Mouse (Mus musculus) forebrain, embryonic 16.5 days (tissue): ENCODE measurements around the gene Bicc1. TPM values are rescaled to one million over a fixed set of nuclear protein-coding genes. Genes with fewer than 3 reads are reported as not detected.

Experiments used
- ATAC-seq: fragments of 200-750 bp; cut with Nextera tagmentation; 2 replicates; pipeline ENCODE4 v1.8.0; 2017; ENCODE audit warnings: mild to moderate bottlenecking, moderate library complexity
- H3K27ac ChIP-seq: fragments of 300-500 bp; sonication (generic); 2 replicates; pipeline ENCODE4 v1.5.1; 2014; ENCODE audit warnings: low read length, control low read depth
- H3K27me3 ChIP-seq: fragments of 300-500 bp; sonication (generic); replicated peaks from 2 replicates; pipeline ENCODE4 v1.6.1; 2014; ENCODE audit warnings: low read length; ENCODE audit not compliant: control insufficient read depth, insufficient read depth
- H3K36me3 ChIP-seq: fragments of 300-500 bp; sonication (generic); 2 replicates; pipeline ENCODE4 v1.6.1; 2014; ENCODE audit not compliant: control insufficient read depth, insufficient read depth
- H3K4me1 ChIP-seq: fragments of 300-500 bp; sonication (generic); replicated peaks from 2 replicates; pipeline ENCODE4 v1.6.1; 2014; ENCODE audit warnings: low read length; ENCODE audit not compliant: control insufficient read depth, insufficient read depth
- H3K4me2 ChIP-seq: fragments of 300-500 bp; sonication (generic); 2 replicates; pipeline ENCODE4 v1.6.1; 2014; ENCODE audit warnings: mild to moderate bottlenecking, low read length, control low read depth
- H3K4me3 ChIP-seq: fragments of 300-500 bp; sonication (generic); replicated peaks from 2 replicates; pipeline ENCODE4 v1.5.1; 2014; ENCODE audit warnings: mild to moderate bottlenecking, low read length, control low read depth
- H3K9ac ChIP-seq: fragments of 300-500 bp; sonication (generic); replicated peaks from 2 replicates; pipeline ENCODE4 v1.6.1; 2014; ENCODE audit warnings: low read depth, low read length, control low read depth
- H3K9me3 ChIP-seq: fragments of 300-500 bp; sonication (generic); 2 replicates; pipeline ENCODE4 v1.6.1; 2016; ENCODE audit warnings: low read length; ENCODE audit not compliant: control insufficient read depth
- WGBS: fragments of 180-500 bp; shearing (Covaris S2); extraction: QIAGEN DNeasy Blood & Tissue Kit; methylation state at CpG from one replicate; pipeline ENCODE4 v1.1.7; 2014; 5-methylcytosine and 5-hydroxymethylcytosine counted together
- polyA plus RNA-seq: library from polyadenylated mRNA; unstranded; fragments of >200 nt; fragmentation: Nextera tagmentation; extraction: Ambion mirVana; gene quantifications from 2 replicates; pipeline ENCODE4 v1.2.1, GENCODE M21; 2015

The Bicc1 gene
- polyA plus RNA-seq, 1 experiment from 2014 or later: 3.1 TPM

DNA sequence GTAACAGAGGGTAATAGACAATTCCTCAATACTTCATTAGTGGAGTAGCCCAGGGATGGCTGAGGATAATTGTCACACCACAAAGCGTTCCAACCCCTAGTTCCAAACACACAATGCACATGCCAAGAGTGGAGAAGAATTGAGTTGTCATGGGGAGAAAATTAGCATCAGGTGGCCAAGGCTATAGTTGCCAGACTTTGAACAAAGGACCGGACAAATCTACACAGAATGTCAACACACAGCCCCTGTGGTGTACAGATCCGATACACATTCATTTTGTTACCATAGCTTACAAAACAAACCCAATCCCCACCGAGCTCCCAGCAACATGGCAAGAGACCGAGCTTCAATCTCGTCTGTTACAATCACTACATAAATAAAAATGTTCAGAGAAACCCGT, 123.0 kb downstream of the Bicc1 start:
- H3K4me1 ChIP-seq: no peaks in the 10 kb centered on the region

DNA sequence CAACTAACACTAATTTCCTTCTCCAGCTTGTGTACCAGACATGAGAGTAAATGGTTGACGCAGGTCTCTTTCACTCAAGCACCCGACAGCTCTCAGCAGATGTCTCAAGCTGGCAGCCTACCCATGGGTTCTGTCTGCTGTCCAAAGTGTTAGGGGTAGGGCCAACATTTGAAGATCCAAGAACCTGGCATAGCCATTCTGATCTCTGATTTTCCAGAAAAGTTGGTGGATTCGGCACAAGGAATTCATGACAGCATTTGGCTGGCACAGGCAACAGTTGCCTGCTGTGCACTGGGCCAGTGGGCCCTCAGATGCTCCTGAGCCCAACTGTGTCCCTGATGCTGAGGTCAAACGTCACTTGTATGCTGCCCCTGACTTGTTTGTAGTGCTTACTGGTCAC, 130.5 kb downstream of the Bicc1 start:
- Histone ChIP-seq H3K4me3 (no peak overlapping the region), H3K36me3 (no peaks in the 10 kb centered on the region), H3K9ac (no peak overlapping the region), H3K4me2 (no peak overlapping the region), H3K9me3 (no peaks in the 10 kb centered on the region), H3K4me1 (peaks cover 5% of the 10 kb centered on the region), H3K27ac (no peak overlapping the region), H3K27me3 (no peaks in the 10 kb centered on the region)
- 62% methylated on average over 4 of the region's 4 CpGs for WGBS
- 0 out of 2 replicates have a peak, but pooled peaks have one; percentile 38 for ATAC-seq

More for the DNA sequence above, 123.0 kb downstream of the Bicc1 start:
- no peaks in the 10 kb centered on the region for H3K27me3 ChIP-seq
- H3K36me3 ChIP-seq: no peaks in the 10 kb centered on the region
- no peak overlapping the region for H3K9ac ChIP-seq
- no peak overlapping the region for H3K4me2 ChIP-seq
- 0 out of 2 replicates have a peak, but pooled peaks have one; percentile 18 for ATAC-seq
- no peak overlapping the region for H3K27ac ChIP-seq
- WGBS: 63% methylated on average over 7 of the region's 7 CpGs
- H3K4me3 ChIP-seq: no peak overlapping the region
- no peaks in the 10 kb centered on the region for H3K9me3 ChIP-seq

DNA sequence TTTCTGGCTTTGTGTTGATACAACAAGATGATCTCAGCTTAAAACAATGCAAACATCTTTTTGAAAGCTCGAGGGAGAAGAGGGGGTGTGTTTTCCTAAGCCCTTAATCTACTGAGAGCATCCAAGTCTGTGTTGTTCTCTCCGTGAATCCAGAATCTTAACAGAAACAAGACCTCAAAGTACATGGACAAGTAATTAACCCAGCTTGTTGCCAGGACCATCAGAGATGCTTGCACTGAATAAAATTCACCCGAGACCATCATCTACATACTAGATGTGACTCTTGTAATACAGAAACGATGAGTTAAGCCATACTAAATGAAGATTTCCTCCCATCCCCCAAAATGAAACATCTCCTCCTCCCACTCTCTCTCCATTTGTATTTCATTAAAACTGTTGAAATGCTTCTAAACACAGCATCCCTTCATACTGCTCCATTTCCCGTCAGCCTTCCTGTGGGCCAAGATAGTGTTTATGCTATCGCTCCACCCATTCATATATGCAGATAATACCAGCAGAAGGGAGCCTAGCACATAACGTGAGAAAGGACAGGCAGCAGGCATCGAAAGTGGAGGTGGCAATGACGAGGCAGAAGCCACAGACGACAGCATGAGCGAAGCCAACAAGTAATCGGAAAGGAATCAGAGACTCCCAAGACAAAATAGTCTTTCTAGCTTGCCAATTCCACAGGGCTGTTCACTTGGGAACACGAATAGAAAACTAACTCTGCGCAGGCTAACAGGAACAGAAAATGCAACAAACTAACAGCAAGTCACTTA, 131.2 kb downstream of the Bicc1 start:
- Histone ChIP-seq H3K9ac (no peak overlapping the region), H3K4me1 (peaks cover 5% of the 10 kb centered on the region), H3K27me3 (no peaks in the 10 kb centered on the region), H3K27ac (peak overlapping the region; percentile 33), H3K4me2 (peak overlapping the region; percentile 17; the same call in 1 of the 2 replicates), H3K36me3 (no peaks in the 10 kb centered on the region), H3K4me3 (no peak overlapping the region), H3K9me3 (no peaks in the 10 kb centered on the region)
- ATAC-seq: peak; percentile 69
- WGBS: 56% methylated on average over 14 of the region's 14 CpGs

DNA sequence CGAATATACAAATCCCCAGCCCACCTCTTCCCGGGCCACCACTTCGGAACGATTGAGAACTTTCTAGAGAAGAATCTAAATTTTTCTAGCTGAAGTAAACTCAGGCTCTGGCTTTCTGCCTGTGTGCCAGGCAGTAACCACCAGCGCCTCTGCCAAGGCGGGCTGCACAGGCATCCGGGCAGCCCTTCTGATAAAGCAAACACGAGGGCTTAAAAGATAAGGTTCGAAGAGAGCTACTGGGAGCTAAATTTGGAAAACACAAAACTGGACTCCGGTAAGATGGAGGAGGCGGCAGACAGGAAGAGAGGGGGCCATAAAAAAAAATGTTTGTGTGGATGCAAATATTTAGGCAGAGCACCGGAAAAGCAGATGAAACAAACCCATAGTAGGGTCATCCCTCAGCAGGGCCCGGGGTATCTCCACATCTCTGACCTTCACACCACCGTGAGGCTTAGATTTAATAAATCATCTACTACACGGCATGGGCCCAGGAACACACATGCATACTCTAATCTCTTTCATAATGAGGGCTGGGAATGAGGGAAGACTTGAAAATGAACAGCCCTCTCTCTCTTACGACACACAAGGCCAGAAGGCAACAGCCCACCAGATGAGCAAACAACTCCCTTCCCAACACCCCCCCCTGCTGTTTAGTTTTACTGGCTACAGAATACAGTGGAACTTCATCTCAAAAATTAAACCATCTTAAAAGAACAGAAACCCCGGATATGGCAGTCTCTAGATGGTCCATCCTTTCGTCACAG, 134.2 kb downstream of the Bicc1 start:
- no peak overlapping the region for H3K4me3 ChIP-seq
- H3K4me2 ChIP-seq: no peak overlapping the region
- H3K27me3 ChIP-seq: no peaks in the 10 kb centered on the region
- no peaks in the 10 kb centered on the region for H3K36me3 ChIP-seq
- 89% methylated on average over 18 of the region's 18 CpGs for WGBS
- H3K27ac ChIP-seq: no peak overlapping the region
- no peaks in the 10 kb centered on the region for H3K9me3 ChIP-seq
- peaks cover 5% of the 10 kb centered on the region for H3K4me1 ChIP-seq
- no peak for ATAC-seq
- no peak overlapping the region for H3K9ac ChIP-seq

DNA sequence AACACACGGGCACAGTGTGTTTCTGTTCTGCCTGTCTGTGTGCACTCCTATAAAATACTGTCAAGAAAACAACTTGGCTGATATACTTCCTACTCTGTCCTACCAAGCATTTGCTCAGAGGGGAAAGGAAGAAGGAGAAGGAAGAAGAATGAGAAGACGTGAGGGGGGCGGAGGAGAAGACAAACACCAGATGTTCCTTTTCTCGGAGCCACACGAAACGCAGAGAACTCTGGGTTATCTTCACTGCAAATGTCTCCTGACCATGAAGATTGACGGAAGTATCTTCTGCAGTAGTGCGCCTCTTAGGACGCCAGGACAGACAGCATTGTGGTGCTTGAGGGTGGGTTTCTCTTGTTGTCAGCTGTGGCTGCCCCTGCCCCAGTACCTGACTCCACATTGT, 134.8 kb downstream of the Bicc1 start:
- Histone ChIP-seq H3K4me1 (peaks cover 5% of the 10 kb centered on the region), H3K9ac (no peak overlapping the region), H3K4me3 (no peak overlapping the region), H3K36me3 (no peaks in the 10 kb centered on the region), H3K27me3 (no peaks in the 10 kb centered on the region), H3K9me3 (no peaks in the 10 kb centered on the region), H3K4me2 (no peak overlapping the region), H3K27ac (no peak overlapping the region)
- 88% methylated on average over 9 of the region's 9 CpGs for WGBS
- no peak for ATAC-seq

DNA sequence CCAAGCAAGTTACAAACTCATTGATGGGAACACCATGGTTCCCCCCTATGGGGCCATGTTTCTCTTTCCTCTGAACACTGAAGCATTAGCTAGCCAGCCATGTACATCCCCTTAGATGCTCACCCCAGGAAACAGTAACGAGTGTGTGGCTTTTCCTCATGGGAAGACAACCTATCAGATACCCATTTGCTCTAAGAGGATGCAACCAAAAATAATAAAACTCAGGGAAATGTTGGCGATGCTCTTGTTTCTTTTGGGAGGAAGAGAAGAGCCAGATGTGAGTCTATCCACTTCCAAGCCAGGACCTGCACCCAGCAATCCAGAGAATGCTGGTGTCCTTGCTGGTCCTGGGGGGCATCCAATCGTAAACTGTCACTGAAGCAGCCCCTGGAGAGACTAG, 136.0 kb downstream of the Bicc1 start:
- no peak for ATAC-seq
- Histone ChIP-seq H3K27ac (no peak overlapping the region), H3K4me2 (no peak overlapping the region), H3K36me3 (no peaks in the 10 kb centered on the region), H3K4me1 (peaks cover 4% of the 10 kb centered on the region; the same call in 1 of the 2 replicates), H3K9ac (no peak overlapping the region), H3K27me3 (no peaks in the 10 kb centered on the region), H3K4me3 (no peak overlapping the region), H3K9me3 (no peaks in the 10 kb centered on the region)
- 79% methylated on average over 3 of the region's 3 CpGs for WGBS

DNA sequence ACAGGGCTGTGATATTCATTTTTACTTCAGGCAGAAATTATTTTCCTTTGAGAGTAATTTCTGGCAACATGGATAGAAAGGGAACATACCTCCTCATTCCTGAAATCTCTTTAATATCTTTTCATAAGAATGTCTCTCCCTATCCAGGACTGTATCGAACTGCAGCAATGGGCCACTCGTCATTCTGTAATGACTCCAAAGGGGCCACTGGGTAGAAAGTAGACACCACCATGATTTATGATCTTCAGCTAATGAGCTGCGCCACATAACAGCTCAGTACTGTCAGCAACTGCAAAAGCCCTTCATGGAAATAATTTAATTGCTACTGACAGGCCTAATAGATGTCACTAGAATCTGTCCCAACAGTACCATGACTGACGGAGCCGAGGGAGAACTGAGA, 139.0 kb downstream of the Bicc1 start:
- Histone ChIP-seq H3K4me1 (no peaks in the 10 kb centered on the region), H3K4me3 (no peak overlapping the region), H3K4me2 (no peak overlapping the region), H3K36me3 (no peaks in the 10 kb centered on the region), H3K27ac (no peak overlapping the region), H3K9ac (no peak overlapping the region), H3K27me3 (no peaks in the 10 kb centered on the region), H3K9me3 (no peaks in the 10 kb centered on the region)
- WGBS: 87% methylated on average over 5 of the region's 5 CpGs
- no peak for ATAC-seq

DNA sequence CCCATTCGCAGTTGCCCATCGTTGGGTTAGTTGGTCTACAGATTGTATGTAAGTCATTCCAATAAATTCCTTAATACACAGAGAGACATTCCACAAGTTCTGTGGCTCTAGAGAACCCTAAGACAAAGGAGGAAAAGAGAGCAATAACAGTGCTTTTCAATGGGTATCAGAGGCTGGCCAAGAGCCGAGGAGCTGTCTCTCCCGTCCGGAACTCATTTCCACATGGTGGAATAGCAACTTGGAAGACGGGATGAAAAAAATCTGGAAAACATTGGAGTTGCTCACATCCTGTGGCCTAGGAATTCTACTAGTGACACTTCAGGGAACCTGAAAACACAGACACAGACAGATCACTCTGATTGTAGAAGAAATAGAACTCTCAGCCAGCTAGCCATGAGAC, 139.7 kb downstream of the Bicc1 start:
- ATAC-seq: no peak
- Histone ChIP-seq H3K4me3 (no peak overlapping the region), H3K27me3 (no peaks in the 10 kb centered on the region), H3K9me3 (no peaks in the 10 kb centered on the region), H3K27ac (no peak overlapping the region), H3K4me1 (no peaks in the 10 kb centered on the region), H3K9ac (no peak overlapping the region), H3K36me3 (no peaks in the 10 kb centered on the region), H3K4me2 (no peak overlapping the region)
- 95% methylated on average over 6 of the region's 6 CpGs for WGBS

DNA sequence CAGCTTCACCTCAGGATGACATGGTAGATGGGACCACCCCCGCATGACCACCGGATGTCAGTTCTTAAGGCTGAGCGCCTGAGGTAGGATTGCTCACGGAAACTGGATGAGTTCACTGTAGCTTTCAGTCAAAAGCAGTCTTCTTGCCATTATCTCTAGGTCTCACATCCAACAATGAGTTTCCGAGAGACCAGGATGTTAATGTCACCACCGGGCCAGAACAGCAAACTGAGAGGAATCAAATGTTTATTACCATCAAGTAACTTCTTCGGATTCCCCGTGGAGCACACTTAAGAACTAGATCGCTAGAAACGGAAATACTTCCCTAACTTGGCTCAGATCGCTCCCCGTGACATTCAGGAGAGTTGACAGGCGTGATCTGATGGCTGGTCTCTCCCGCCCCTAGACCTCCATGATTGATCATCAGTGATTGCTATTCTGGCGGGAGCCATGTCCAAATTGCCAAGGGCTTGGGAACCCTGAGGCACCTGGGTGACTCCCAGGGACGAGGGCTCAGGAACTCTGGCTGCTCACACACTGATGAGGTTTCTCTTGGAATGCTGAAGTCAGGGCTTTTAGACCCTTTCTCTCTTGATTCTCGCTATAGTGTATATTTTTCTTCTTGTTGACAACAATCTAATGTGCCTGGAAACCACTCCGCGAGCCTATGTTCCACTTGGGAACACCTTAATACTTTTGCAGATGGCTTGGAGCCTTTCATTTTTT, 149.6 kb downstream of the Bicc1 start:
- no peak overlapping the region for H3K27ac ChIP-seq
- WGBS: 93% methylated on average over 19 of the region's 19 CpGs
- H3K27me3 ChIP-seq: no peaks in the 10 kb centered on the region
- no peak overlapping the region for H3K4me3 ChIP-seq
- no peak overlapping the region for H3K4me2 ChIP-seq
- no peak for ATAC-seq
- H3K36me3 ChIP-seq: no peaks in the 10 kb centered on the region
- no peaks in the 10 kb centered on the region for H3K4me1 ChIP-seq
- H3K9me3 ChIP-seq: no peaks in the 10 kb centered on the region
- no peak overlapping the region for H3K9ac ChIP-seq
